Mouse (Mus musculus) liver, embryonic 13.5 days (tissue): Measurements from ENCODE around the gene Slc16a9. TPM values are rescaled to one million over a fixed set of nuclear protein-coding genes. Genes with fewer than 3 reads are reported as not detected.

Source experiments
- polyA plus RNA-seq: library from polyadenylated mRNA; unstranded; fragments of >200 nt; fragmentation: Nextera tagmentation; extraction: Ambion mirVana; gene quantifications from 2 replicates; pipeline ENCODE4 v1.2.1, GENCODE M21; 2015

The Slc16a9 gene
- polyA plus RNA-seq, 1 experiment from 2014 or later, result 0.45 TPM

Other genes with a start within 250 kb of the Slc16a9 start
- gene Ccdc6, start 148.0 kb upstream of the Slc16a9 start, polyA plus RNA-seq, result 8.9 and 9.8 TPM in 2 replicates
- 0.38 and 0.93 TPM in 2 replicates for gene Mrln, start 40.4 kb upstream of the Slc16a9 start, polyA plus RNA-seq
- 0.31 and 0.40 TPM in 2 replicates for gene Fam13c, start 195.4 kb downstream of the Slc16a9 start, polyA plus RNA-seq